Mouse (Mus musculus): ENCODE measurements around the gene Plxna4.

The Plxna4 gene

DNA sequence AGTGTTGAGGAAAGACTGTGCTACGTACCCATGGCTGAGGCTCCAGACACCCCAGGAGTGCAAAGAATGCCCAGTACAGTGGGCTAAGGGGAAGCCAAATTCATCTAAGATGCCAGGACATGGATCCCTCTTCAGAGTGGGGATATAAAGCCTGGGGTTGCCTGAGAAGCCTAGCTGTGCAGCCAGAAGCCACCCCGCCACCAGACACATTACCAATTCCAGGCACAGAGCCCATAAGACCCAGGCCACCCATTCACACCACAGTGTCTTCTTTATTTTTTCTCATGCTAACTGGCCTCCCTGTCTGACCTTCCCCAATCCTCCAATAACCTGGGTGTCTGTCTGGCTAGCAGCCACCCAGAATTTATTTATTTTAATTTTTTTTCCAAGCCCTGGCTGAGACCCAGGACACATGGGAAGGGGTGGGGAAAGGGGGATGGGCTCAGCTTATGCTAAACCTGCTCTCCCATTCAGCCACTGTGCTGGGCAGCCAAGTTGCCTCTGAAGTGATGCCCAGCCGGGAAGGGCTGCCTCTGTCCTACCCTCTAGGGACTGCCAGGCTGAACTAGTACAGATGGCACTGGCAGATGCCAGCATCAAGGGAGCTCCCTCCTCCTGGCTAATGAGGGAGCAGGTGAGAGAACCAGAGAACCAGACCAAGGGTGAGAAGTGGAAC lies 185.3 kb downstream of the Plxna4 start:
- DNase-seq, result peak; percentile 67 to 83

DNA sequence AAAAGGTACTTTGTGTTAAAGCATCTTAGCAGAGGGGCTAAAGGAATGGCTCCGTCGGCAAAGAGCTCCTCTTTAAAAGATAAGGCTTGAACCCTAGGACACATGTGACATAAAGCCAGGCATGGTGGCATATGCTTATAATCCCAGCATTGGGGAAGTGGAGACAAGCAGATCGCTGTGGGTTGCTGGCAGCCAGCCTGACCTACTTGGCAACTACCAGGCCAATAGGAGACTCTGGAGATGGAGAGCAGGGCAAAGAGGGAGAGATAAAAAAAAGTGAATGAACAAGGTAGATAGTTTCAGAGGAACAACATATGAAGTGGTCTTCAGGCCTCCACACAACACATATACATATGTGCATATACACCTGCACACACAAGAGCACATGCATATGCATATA lies 189.7 kb downstream of the Plxna4 start:
- peak; percentile 77 to 80 for DNase-seq

DNA sequence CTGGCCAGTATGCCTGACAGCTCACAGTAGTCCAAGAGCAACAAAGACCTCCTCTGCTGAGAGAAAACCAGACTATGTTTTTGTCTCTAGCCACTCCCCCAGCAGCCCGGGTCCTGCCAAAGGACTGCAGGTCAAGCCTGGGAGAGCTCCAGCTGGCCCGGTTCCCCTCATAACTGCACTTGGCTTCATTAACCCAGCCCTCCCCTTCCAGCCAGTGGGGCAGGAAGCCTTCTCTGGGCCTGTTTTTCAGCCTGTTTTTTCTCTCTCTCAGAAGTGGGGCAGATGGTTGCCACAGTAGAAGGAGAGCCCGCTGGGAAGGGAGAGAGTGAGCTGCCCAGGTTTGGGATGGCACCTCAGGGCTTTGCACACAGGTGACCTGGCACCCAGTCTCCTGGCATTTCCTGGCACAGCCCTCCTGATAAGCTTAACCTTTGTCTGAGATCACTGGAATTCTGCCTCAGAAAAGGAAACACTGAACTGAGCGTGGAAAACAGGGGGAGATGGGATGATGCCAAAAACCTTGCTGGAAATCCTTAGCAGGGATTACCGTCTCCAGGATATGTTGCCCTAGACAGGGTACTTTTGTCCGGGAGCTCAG lies 190.8 kb downstream of the Plxna4 start:
- DNase-seq, result peak; percentile 98 to 99

DNA sequence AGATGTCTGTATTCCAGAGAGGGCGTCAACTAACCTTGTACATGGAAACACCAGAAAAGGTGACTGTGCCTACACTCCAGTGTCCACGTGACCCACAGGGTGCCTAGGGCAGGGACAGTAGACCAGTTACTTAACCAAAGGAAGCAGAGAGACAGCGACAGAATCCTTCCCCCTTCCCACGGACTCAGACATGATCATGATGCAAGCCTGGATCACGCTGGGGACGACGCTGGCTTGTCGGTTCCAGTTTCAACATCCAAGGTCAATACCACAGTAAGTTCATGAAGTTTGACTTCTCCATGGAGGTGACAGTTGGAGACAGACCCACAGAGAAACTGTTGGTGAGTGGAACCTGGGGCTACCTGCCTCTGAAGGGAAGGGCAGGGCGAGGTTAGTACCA lies 192.6 kb downstream of the Plxna4 start:
- no peak for DNase-seq

DNA sequence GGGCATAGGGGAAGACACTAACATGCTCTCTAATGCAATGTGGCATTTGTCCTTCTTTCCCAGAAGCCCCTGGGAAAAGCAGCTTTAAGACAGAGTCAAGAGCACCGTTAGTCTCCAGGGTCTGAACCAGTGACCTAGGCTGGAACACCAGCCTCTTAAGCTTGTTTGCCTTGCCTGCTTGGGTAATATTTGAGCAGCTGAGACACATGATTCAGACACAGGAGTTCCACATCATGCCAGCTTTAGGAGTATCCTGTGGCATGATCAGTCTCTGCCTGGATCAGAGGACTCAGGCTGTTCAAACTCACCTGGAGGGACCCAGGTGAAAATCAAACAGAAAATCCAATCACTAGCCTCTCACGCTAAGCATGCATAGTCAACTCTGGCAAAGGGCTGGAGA lies 195.7 kb downstream of the Plxna4 start:
- DNase-seq, result no peak

DNA sequence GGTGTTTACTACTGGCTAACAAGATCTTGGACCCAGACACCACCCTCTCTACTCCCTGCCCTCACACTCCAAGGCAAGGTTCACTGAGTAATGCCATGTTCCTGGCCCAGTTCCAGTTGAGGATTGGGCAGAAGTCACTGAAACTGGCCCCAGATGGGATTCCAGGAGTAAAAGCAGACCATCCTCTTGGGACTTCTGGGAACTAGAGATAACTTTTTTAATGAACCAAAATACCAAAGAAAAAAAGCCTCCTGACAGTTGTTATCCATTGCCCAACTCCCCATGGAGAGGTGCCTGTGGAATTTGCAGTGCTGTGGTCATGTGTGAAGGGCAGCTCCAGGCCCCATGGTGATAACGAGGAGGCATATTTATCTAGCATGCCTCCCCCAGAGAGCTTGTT lies 199.7 kb downstream of the Plxna4 start:
- no peak for DNase-seq

DNA sequence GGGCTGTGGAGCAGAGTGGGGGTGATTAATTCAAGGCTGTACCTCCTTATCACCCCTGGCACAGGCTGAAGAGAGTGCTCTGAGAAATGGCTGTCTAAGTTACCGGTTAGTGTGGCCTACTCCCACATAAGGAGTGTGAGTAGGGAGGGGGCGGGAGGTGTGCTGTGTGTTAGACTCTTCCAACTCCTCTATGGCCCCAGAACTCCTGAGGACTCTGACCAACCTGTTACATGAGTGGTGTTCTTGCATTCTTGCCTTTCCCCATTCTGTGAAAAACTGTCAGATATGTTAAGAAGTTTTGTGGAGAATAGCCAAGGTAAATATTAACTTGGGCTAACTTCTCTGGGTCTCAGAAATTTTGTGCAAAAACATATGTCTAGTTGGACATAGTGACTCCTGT lies 201.1 kb downstream of the Plxna4 start:
- no peak for DNase-seq

DNA sequence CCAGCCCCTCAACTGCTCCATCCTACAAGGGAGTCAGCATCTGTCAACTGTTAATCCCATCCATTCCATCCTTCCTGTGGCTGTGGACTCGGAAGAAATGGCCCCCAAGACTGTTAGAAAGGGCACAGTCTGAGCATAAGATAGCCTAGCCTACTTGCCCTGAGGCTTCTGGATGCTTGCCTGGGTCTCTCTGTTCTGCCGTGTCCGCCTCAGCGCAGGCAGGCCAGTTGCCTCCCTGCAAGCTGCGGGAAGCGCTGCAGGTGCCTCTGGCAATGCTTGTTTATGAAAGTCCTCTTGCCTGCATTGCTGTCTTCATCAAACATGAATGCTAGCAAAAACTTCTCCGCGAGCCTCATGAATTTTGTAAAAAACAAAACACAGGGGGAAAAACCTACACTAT lies 203.1 kb downstream of the Plxna4 start:
- DNase-seq, result peak; percentile 28 to 44

DNA sequence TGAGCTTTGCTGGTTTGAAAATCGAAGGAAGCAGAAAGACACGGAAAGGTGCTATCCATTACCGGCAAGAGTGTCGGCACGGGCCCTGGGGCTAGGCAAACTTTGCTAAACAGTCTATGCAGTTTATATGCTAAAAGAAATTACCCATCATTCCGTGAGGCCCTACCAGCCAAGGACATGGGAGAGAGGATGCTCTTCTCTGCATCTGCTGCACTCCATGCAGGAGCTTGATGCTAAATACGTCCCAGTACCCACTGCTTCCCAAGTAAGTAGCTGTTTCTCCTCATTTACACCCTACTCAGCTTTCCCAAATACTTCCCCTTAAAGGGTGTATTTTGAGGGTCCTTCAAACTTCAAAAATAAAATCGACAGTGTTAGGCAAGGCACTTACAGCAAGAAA lies 203.6 kb downstream of the Plxna4 start:
- DNase-seq, result no peak

DNA sequence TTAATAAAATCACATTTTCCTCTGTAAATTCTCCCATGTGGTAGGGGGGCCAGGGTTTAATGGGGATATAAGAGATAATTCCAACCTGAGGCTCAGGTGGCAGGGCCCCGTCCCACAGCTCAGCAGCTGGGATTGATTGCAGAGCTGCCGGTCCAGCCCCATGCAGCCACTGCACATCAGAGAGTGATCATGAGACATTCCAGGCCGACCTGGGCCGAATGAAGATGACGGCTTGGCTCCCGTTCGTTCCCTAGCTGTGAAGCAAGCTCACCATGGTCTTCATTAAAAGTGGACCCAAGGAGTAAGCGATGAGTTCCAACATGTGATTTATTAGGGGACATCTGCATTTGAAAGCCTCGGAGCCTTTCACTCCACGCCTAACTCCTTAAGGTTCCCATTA lies 206.5 kb downstream of the Plxna4 start:
- DNase-seq, result no peak

DNA sequence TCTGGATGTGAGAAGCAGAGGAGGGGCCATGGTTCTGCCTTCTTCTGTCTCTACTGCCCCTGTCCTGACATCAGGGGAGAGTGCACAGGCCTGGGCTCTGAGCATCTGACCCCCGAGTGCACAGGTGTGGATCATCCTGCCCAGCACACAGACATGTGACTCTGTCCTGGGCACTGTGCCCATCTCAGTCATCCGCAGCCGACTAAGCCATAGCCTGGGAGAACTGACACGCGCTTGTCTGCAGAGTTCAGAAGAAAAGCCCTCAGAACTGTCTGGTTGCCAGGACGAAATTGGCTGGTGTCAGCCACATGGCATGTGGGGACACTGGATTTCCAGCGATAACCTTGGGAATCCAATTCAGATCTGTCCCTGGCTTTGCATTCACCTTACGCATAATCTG lies 210.8 kb downstream of the Plxna4 start:
- DNase-seq, result peak; percentile 86 to 88

DNA sequence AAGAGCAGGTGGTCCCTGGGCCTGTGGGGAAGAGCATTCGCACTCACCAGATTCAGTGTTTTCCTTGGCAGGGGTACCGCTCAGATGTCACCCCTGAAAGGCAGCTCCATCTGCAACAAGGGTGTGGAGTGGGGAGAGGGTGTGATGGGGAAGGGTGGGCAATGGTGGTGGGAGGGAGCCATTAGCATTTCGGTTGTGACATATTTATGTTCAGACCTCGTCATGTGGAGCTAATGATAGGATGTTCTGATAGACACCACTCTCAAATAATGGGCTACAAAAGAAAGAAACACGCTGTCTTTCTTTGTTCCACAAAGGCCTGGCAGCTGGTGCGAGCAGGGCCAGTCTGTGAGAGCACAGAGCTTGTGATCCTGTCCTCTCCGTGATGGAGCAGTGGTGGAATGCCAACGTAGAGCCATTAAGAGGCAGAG lies 214.0 kb downstream of the Plxna4 start:
- DNase-seq, result peak; percentile 25 to 29

DNA sequence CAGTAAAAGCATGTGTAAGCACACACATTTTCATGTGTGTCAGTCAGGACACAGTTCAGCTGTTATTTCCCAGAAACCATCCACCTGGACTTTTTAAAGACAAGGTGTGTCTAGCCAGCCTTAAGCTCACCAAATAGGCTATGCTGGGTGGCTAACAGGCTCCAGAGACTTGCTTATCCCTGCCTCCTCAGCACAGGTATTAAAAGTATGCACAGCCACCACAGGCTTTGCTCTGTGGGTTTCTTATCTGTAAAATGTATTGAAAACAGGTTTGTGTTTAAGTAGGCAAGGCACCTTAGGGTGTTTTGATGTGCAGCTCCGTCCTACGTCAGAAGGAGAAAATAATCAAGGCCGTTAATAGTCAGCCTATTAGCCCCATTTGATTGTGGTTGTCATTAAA lies 218.9 kb downstream of the Plxna4 start:
- DNase-seq, result no peak

DNA sequence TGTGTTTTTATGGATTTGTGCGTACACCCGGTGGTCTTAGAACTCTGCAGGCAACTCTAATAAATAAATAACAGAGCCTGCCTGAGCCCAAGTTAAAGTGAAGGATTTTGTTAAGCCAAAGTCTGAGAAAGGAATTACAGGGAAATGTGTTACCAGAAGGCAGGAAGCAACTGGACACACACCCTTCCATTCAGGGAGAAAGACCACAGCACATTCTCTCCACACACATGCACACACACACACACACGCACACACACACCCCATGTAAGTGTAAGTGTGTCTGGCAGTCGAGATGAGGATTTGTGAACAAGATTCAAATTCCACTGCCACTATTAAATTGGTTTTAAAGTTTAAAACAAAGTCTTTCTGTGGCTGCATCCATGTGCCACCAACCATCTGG lies 219.6 kb downstream of the Plxna4 start:
- no peak for DNase-seq

DNA sequence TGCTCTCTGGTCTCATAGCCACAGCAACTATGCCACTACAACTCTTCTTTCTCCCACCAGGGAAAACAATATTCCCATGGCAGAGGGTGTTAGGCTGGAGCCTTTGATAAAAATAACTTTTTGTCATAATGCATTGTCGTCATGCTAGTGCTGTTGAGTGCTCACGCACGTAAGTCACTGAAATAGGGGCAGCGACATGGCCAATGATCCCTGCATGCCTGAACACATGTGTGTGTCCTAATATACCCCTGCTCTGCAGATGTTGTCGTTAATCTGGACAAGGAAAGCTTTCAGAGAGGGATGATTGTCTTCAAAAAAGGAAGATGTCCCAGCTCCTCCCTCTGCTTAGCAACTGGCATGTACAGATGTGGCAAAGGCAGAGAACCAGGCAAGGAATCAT lies 223.1 kb downstream of the Plxna4 start:
- no peak for DNase-seq

DNA sequence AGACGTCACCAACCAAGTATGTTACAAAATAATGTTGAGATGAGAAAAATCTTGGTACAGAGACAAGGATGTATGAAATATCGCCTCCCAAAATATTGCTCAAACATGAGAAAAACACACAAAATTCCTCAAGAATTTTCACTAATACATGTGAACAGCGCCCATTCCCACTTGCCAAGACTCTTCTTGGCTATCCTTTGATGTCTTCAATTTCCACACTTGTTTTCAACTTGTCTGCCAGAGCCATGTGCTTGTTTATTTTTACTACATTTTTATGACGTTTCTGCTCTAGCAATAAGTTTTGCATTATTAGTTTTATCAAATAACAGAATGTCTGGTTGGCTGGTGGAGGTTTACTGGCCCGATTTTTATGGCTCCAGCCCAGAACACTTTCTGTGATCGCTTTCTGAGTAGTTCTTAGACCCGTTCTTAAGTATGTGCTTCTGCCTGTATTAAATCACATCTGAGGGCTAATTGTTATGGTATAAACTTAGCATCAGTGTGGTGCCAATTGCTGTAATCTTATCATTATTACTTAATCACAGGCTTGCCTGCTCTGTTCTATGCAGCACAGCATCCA lies 224.4 kb downstream of the Plxna4 start:
- DNase-seq, result no peak

DNA sequence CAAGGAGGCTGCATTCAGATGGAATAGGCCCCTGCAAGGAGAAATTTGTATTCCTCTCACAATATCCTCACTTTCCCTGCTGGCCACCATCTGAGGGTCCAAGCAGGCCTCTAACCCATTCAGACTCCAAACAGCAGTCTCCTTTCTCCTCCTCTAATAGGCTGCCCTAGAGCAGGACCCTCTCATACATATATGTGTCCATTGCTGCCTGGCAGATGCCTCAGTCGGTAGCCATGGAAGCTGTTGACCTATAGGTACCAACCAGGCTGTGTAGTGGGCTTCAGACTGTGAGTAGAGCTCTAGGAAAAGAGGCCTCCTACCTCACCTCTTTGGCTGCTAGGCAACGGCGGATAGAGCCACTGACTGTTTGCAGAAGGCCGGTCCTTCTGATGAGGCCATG lies 225.6 kb downstream of the Plxna4 start:
- no peak for DNase-seq

DNA sequence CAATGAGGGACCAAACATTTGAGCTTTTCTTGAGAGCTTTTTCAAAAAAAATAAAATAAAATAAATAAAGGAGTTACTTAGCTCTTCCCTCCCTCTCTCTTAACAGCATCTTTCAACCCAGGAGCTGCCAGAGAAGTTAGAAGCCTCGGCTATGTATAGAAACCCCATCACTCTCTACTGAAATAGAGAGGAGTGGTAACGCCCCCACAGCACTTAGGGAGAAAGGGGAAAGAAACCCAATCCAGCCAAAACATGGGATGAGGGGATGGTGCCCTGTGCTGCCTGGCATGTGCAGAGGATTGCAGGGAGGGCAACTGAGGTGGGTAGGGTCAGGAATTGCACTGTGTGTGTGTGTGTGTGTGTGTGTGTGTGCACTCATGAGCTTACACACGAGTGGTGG lies 228.3 kb downstream of the Plxna4 start:
- DNase-seq, result no peak

DNA sequence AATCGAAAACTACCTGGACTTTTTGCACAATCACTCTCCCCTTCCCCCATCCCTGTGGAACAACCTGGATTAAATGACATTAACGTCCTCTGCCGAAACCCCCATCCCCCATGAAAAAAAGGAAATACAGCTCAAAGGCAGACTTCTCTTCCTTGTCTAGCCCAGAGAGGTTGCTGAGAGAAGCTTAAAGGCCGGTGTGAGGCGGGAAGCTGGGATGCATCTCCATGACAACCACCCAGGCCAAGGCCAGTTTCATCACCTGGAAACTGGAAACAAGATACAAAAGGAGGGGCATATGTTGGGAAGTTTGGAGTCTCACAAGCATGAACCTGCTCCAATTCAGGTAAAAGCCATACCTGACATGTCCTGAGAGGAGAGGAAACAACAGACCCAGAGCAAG lies 230.5 kb downstream of the Plxna4 start:
- no peak for DNase-seq

DNA sequence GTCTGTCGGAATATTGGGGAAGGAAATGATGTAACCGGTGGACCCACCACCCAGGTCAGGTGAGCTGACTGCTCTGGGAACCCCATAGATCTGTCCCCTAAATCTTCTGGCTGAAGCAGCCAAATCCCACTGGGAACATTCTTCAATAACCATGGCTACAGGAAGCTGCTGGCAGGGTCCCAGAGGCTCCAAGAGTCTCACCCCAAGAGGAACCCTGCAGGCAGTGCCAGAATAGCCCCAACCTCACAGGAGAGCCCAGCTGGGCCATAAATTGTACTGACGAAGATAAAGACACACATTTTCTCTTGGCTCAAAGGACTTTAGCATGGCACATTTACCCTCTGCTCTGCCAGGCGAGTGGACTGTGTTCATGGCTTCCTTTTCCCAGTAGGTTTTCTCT lies 232.4 kb downstream of the Plxna4 start:
- DNase-seq, result peak; percentile 55 to 64

DNA sequence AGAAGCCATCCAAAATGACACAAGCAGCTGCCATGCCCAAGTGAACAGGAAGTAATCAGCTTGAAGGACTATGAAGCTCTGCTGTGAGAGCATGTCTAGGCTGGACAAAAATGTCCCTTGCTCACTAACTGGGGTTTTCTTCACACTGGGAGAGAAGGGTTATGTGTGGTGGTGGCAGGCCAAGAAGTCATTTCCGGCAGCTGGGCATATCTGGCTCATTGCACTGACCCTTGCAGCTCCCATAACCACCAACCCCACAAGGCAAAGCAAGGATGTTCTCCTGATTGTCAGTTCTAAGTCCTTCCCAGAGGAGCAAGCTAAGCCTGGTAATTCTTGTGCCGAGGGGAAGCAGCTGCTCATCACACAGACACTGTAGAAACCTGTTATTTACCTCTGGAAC lies 239.0 kb downstream of the Plxna4 start:
- DNase-seq, result no peak

DNA sequence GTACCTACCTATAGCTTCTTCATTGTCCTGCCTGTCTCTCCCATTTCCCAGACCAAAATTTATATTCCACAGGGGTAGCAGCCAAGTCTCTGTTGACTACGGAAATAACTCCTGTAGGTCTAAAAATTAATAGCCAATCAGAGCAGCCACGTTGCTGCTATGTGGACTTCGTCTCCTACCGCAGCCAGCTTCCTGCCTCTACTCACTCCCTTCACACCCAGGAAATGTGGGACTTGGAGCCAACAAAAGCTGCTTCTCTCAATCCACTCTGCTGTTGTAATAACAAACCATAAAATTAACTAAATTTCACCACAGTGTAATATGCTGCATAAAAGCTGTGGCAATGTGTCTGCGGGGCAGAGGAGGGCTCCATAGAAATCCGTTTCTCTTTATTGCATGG lies 239.9 kb downstream of the Plxna4 start:
- no peak for DNase-seq

DNA sequence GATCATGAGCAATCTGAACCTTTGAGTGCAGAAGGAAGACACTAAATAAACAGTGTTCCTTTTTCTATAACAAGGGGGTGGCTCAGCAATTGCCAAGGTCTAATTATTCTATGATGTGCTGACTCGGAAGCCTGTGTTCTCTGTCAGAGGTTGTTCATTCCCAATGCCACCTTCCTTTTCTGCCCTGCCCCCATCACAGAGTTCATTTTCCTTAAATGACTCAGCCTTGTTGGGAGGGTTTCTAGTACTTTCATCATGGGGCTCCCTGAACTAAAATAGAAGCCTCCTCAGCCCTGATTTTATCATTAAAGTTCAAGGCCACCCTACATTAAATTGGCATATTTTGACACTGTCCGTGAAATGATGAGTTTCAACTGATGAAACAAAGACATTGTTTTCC lies 242.0 kb downstream of the Plxna4 start:
- DNase-seq, result no peak

DNA sequence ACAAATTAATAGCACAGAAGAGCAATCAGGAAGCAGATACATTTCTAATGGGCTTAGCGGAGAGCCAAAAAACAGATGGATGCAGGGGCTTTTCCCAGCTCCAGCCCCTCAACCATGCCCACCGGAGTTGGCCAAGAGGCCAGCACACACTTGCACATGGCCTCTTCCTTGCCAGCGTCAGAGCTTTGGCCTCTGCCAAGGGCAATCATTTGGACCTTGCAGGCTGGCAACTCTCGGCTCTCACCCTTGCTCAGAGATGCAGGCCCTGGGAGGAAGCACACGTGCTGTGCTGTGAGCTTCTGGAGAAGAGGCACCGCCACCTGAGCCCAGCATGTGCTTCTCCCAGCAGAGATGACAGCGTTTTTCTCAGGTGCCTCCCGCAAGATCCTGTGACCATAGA lies 245.3 kb downstream of the Plxna4 start:
- DNase-seq, result peak; percentile 59 to 78

DNA sequence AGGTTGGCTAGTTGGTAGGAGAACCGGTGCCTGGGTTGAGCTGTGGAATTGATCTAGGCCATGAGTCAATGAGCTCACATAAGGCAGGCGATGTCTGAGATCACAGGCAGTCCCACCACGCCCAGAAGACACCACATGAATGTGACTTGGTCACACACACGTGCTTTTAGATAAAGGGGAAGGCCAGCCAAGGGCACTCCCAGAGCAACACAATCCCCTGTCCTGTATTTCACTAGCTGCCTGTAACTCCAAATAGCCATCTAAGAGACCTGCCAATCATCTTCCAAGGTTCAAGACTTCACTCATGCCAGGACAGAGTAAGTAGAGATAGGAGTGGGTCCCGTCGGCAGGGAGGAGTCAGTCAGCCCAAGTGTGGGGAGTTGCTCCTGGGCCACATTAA lies 245.7 kb downstream of the Plxna4 start:
- no peak for DNase-seq
